Mouse (Mus musculus) heart, postnatal 0 days (tissue): Measurements from ENCODE around the gene Slx4ip.

Source experiments
- CTCF ChIP-seq: IDR thresholded peaks from 2 replicates; pipeline ENCODE4 v1.5.1; 2016; ENCODE audit warnings: antibody characterized with exemption, control low read depth, low read depth
- EP300 ChIP-seq: IDR thresholded peaks from 2 replicates; pipeline ENCODE4 v1.6.1; 2016; ENCODE audit warnings: antibody characterized with exemption, low read depth

- TF ChIP-seq EP300 (no peak; the same call in 1 of the 2 replicates), CTCF (no peak)
Measured at GRCm38 (mm10) chr2:136891068-136891950, at the start of gene Slx4ip, which contains the start of the genes AL731706.1 and Mkks.
